Mouse (Mus musculus): Measurements from ENCODE around the gene Ndufs3. TPM values are rescaled to one million over a fixed set of nuclear protein-coding genes. Genes with fewer than 3 reads are reported as not detected.
A peak's percentile ranks its signal among the peaks of the same experiment; 100 is the strongest.
"Not testable (repeated sequence)": the region's sequence is repeated elsewhere in the genome, so short reads cannot be mapped to it uniquely, and the experiment has no call there.

Gene Ndufs3
- total RNA-seq, 2 experiments from 2014 or later: 224 to 227 TPM

DNA sequence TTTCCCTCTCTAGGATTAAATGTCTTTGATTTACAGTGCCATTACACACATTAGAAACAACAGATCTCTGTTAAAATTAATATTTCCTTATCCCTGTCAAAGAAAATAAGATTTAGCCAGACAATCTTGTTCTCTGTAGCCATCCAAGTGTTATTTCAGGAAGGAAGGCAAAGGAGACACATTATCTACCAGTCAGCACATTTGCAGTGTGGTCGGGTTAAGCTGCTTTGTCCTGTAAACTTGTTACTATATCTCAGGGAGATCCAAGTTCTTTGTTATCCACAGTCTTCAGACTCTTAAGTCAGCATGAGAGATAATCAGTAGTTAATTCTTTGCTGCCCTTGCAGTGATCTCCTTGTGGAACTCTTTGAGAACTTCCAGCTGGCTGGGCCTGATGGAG, 6.2 kb upstream of the Ndufs3 start:
- DNase-seq (ENCODE audit: low spot score in 2 of 2): no peak

DNA sequence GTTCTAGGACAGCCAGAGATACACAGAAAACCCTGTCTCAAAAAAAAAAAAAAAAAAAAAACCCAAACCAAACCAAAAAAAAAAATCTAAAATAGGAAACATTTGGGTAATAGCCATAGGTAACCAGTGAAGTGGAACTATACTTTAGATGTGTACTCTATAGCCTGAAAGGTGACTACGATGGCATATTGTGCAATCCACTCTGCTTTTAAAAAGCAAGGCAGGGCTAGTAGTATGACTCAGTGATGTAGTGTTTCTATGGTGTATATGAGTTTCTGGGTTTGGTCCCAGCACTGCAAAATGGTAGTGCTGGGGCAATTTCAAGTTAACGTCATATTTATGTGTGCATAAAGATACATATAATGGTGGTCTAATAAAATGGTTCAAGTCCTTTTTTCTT, 2.1 kb upstream of the Ndufs3 start:
- DNase-seq (ENCODE audit: low spot score in 2 of 2): no peak

DNA sequence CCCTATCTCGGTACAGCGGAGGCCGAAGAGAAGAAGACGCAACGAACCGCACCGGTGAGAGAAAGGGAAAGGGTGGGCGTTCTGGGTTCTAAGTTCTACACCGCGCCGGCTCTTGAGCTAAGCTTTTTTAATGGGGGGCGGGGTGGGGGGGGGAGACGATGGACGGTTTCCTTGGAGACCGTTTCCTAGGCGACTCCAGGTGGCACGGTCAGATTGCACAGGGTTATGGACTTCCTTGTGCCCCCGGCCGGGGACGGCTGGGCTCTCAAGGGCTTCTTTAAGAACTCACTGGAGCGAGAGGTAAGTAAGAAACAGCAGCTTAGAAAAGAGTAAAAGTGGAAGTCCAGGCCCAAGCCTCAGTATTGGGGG, 213 bp upstream of the Ndufs3 start:
- no peak for DNase-seq (ENCODE audit: low spot score in 2 of 2)

DNA sequence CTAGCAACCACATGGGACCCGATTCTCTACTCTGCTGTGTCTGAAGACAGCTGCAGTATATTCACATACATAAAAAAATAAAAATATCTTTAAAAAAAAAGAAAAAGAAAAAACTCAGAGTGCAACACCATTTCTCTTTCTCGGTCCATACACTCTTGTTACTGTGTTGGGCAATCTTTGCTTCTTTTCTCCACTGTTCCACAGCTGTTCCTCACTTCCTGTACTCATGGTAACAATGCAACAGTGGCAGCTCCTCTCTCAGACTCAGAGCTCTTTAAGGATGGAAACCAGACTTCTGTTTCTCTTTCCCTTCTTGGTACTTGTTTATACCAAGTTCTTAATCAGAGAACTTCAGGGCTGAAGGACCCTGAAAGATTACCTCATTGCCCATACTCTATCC, 1.2 kb downstream of the Ndufs3 start:
- no peak for DNase-seq (ENCODE audit: low spot score in 2 of 2)

- DNase-seq (ENCODE audit: low spot score in 2 of 2): not testable (repeated sequence)
These were observed 10.3 kb downstream of the Ndufs3 start for GRCm38 (mm10) chr2:90894299-90894677.

GRCm38 (mm10) chr2:90893673-90894298, 10.8 kb downstream of the Ndufs3 start:
- DNase-seq (ENCODE audit: low spot score in 2 of 2): no peak

DNA sequence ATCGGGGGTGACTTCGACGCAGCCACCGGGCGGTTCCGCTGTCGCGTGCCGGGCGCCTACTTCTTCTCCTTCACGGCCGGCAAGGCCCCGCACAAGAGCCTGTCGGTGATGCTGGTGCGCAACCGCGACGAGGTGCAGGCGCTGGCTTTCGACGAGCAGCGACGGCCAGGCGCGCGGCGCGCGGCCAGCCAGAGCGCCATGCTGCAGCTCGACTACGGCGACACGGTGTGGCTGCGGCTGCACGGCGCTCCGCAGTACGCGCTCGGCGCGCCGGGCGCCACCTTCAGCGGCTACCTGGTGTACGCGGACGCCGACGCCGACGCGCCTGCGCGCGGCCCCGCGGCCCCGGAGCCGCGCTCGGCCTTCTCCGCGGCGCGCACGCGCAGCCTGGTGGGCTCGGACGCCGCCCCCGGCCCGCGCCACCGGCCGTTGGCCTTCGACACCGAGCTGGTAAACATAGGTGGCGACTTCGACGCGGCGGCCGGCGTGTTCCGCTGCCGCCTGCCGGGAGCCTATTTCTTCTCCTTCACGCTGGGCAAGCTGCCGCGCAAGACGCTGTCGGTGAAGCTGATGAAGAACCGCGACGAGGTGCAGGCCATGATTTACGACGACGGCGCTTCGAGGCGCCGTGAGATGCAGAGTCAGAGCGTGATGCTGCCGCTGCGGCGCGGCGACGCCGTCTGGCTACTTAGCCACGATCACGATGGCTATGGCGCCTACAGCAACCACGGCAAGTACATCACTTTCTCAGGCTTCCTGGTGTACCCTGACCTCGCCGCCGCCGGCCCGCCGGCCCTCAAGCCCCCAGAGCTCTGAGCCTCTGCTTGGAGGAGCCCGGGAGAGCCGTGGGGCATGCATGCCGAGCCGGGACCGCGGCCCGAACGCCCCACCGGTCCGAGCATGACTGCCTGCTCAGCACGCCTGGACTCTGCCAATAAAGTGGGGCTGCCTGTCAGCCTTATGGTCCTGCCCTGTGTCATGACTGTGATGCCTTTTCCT, 14.8 kb downstream of the Ndufs3 start:
- DNase-seq (ENCODE audit: low spot score in 2 of 2): peak; percentile 49 to 67

GRCm38 (mm10) chr2:90887627-90888026, 17.0 kb downstream of the Ndufs3 start:
- DNase-seq (ENCODE audit: low spot score in 2 of 2): no peak

GRCm38 (mm10) chr2:90886436-90886835, 18.2 kb downstream of the Ndufs3 start:
- no peak for DNase-seq (ENCODE audit: low spot score in 2 of 2)

- peak; percentile 60 to 66 for DNase-seq (ENCODE audit: low spot score in 2 of 2)
These were observed 19.2 kb downstream of the Ndufs3 start, which contains the start of gene C1qtnf4 for GRCm38 (mm10) chr2:90885218-90886041. C1qtnf4 (plus strand) TSS chr2:90885860.

GRCm38 (mm10) chr2:90881824-90882223, 22.8 kb downstream of the Ndufs3 start:
- DNase-seq (ENCODE audit: low spot score in 2 of 2): no peak

GRCm38 (mm10) chr2:90880144-90880785, 24.4 kb downstream of the Ndufs3 start:
- DNase-seq (ENCODE audit: low spot score in 2 of 2): no peak

DNA sequence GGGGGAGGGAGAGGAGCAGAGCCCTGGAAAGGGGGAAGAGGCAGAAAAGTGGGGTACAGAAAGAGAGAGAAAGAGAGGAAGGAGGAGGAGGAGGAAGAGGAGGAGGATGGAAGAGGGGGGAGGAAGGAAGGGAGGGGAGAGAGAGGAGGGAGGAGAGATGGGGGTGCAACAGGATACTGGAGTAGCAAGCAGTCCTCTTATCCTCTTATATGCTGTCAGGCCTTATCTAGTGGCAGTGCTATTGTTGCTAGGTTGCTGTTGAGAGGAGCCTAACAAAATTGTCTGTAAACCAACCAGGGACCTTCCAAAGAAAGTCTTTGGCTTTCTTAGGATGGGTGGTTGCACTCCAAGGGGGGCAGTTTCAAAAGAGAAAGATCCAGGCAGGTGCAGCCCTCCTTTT, 25.2 kb downstream of the Ndufs3 start:
- DNase-seq (ENCODE audit: low spot score in 2 of 2): no peak

DNA sequence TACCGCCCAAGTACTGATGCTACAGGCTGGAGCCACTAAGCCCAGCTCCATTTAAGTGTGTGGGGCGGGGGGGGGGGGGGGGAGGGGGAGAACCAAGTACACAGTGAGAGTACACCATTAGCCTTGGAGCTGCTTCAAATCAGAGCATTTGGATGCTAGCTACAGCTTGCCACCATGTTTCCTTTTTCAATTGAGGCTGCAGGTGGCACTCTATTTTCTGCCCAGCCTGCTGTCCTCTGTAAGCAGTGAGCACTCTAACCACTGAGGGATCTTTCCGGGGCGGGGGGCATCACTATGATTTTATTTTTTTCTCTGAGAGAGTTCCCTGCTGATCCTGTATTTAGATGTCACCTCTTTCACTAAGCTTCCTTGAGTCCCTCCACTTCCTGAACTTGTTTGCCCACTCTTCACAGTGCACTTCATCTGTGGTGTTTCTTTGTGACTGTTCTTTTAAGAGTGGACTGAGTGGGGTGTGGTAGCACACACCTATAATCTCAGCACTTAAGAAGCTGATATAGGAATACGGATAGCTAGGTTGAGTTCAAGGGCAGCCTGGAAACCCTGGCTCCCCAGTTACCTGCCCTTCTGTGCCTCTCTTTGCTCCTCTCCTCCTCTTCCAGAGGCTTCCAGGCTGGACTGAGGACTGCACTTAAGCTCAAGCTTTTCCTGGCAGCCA, 26.9 kb downstream of the Ndufs3 start:
- DNase-seq (ENCODE audit: low spot score in 2 of 2): no peak

DNA sequence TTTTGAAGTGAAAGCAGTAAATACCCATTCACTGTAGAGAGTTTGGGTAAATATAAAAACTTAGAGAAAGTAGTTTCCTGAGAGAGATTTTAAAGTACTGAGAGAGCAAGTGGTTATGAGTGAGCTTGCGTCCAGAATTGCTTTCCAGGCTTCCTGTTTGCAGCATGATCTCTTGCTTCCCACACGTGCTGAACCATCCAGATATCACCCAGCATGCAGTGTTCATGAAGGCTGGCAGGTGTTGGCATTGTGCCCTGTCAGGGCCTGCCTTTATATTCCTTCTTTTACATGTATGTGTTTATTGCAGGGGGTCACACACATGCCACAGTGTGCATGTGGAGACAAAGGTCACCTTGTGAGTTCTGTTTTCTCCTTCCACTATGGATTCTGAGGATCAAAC, 29.4 kb downstream of the Ndufs3 start:
- DNase-seq (ENCODE audit: low spot score in 2 of 2): no peak

DNA sequence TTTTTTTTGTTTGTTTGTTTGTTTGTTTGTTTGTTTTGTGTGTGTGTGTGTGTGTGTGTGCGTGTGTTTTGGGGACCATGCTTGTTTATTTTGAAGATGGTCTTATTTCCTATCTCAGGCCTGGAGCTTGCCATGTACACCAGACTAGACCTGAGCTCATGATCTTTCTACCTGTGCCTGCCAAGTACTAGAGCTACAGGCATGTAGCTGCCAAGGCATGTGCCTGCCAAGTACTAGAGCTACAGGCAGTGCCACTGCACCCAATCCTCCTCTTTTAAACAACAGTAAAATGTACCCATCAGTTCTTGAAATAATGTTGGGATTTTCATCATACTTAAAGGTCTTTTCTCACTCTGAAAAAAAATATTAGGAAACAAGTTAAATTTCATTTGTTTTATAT, 30.6 kb downstream of the Ndufs3 start:
- DNase-seq (ENCODE audit: low spot score in 2 of 2): no peak

DNA sequence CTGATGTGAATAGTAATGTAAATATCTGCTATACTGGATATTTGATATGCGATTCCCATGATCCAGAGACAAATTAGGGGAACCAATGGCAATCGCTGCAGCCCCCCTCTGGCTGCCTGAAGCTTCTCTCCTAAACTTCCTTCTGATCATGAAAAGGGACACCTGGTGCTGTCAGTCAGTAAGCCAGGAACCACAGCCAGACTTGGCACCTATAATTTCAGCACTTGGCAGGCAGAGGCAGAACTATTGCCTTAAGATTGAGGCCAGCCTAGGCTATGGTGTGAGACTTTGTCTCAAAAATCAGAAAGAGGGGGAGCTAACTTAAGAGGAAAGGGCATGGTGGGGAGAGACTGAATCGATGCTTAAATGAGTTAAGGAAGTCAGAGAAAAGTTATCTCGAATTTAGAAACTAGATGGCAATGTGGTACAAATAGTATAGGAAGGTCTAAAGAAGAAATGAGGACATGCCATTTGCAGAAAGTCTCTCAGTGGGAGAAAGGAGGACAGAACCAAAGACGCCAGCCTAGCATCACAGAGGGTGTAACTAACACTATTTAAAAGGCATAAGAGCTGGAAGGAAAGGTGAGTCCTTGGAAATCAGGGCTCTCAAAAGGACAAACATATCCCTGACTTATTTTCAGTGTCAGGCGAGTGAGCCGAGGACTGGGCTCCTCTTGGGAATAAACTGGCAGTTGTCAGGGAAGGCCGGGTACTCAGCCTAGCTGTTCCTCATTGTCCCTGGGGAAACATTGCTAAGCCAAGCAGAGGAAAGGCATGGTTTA, 33.3 kb downstream of the Ndufs3 start:
- DNase-seq (ENCODE audit: low spot score in 2 of 2): no peak

DNA sequence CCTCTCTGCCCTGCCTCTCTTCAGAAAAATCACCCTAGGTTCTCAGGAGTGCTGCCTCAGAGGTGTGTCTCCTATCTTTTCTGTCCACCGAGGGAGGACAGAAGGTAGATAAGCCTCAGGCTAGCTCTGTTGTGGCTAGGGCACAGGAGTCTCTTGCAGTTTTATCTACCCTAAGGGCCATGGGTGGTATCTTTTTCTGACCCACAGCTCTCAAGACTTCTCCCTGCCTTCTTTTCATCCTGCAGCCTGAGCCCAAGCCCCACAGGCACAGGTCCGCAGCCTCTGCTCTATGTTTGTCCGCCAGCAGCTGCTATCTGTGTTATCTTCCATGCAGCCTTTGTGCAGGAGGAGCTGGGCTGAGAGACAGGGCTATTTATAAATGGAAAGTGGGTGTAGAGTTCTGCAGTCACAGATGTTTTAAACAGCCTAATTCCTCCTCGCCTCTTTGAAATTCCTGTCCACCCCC, 34.5 kb downstream of the Ndufs3 start:
- DNase-seq (ENCODE audit: low spot score in 2 of 2): no peak

GRCm38 (mm10) chr2:90866524-90866923, 38.1 kb downstream of the Ndufs3 start:
- DNase-seq (ENCODE audit: low spot score in 2 of 2): peak; percentile 90 to 91

- DNase-seq (ENCODE audit: low spot score in 2 of 2): no peak
These were observed 40.4 kb downstream of the Ndufs3 start for GRCm38 (mm10) chr2:90864184-90864583.

Data from layer of hippocampus, postnatal 10 days (tissue).